Mouse (Mus musculus) E14TG2a.4 (cell line): ENCODE data around the gene 4930590J08Rik.
A peak's percentile ranks its signal among the peaks of the same experiment; 100 is the strongest.

ENCODE experiments used
- H3K27me3 ChIP-seq: 2 replicates; pipeline ENCODE4 v1.6.1; 2014; ENCODE audit warnings: low read length, control low read depth; ENCODE audit not compliant: insufficient read depth
- H3K36me3 ChIP-seq: 2 replicates; pipeline ENCODE4 v1.6.1; 2014; ENCODE audit warnings: low read length, control low read depth; ENCODE audit not compliant: insufficient read depth
- H3K4me1 ChIP-seq: replicated peaks from 2 replicates; pipeline ENCODE4 v1.6.1; 2014; ENCODE audit warnings: low read depth, low read length, control low read depth
- H3K4me3 ChIP-seq: replicated peaks from 2 replicates; pipeline ENCODE4 v1.5.1; 2014; ENCODE audit warnings: mild to moderate bottlenecking, low read length
- H3K9me3 ChIP-seq: 2 replicates; pipeline ENCODE4 v1.6.1; 2014; ENCODE audit warnings: low read length, control low read depth
- CTCF ChIP-seq: conservative IDR thresholded peaks from 2 replicates; pipeline ENCODE4 v1.5.1; 2014; ENCODE audit warnings: low read length
- NANOG ChIP-seq: IDR thresholded peaks from 2 replicates; pipeline ENCODE4 v1.6.1; 2014; ENCODE audit warnings: borderline replicate concordance, low read length, mixed read lengths
- POU5F1 ChIP-seq: IDR thresholded peaks from 2 replicates; pipeline ENCODE4 v1.6.1; 2014; ENCODE audit warnings: low read length, borderline replicate concordance

The 4930590J08Rik gene

GRCm38 (mm10) chr6:91972201-91972646, 69.6 kb downstream of the 4930590J08Rik start:
- H3K27me3 ChIP-seq, result peaks cover 26% of the 10 kb centered on the region
- H3K4me3 ChIP-seq, result peak overlapping the region; percentile 48
- 0 out of 2 replicates have a peak, but pooled peaks cover 6% of the 10 kb centered on the region for H3K9me3 ChIP-seq
- H3K4me1 ChIP-seq, result peaks cover 26% of the 10 kb centered on the region
- H3K36me3 ChIP-seq, result no peaks in the 10 kb centered on the region
- TF ChIP-seq NANOG (no peak), POU5F1 (no peak), CTCF (no peak)

- TF ChIP-seq NANOG, result no peak
- TF ChIP-seq POU5F1, result no peak
- no peak for TF ChIP-seq CTCF
- H3K4me1 ChIP-seq, result peaks cover 36% of the 10 kb centered on the region
Measured at GRCm38 (mm10) chr6:91973972-91974371, 71.4 kb downstream of the 4930590J08Rik start.

GRCm38 (mm10) chr6:91978371-91979300, 76.0 kb downstream of the 4930590J08Rik start, which contains the start of gene Fgd5:
Gene Fgd5 (plus strand): TSS chr6:91978878.
- TF ChIP-seq NANOG, result no peak
- peak; percentile 81; the same call in 1 of the 2 replicates for TF ChIP-seq POU5F1
- TF ChIP-seq CTCF, result no peak

More at GRCm38 (mm10) chr6:91973972-91974371, 71.4 kb downstream of the 4930590J08Rik start:
- 0 out of 2 replicates have a peak, but pooled peaks cover 3% of the 10 kb centered on the region for H3K9me3 ChIP-seq
- H3K36me3 ChIP-seq, result no peaks in the 10 kb centered on the region
- H3K4me3 ChIP-seq, result no peak overlapping the region
- peaks cover 41% of the 10 kb centered on the region for H3K27me3 ChIP-seq

GRCm38 (mm10) chr6:91979301-91979996, 76.8 kb downstream of the 4930590J08Rik start:
- no peaks in the 10 kb centered on the region for H3K9me3 ChIP-seq
- peaks cover 77% of the 10 kb centered on the region for H3K27me3 ChIP-seq
- H3K36me3 ChIP-seq, result no peaks in the 10 kb centered on the region
- no peak for TF ChIP-seq POU5F1
- no peak for TF ChIP-seq NANOG
- no peak for TF ChIP-seq CTCF
- peaks cover 32% of the 10 kb centered on the region for H3K4me1 ChIP-seq
- H3K4me3 ChIP-seq, result peak overlapping the region; percentile 83

More at GRCm38 (mm10) chr6:91978371-91979300, 76.0 kb downstream of the 4930590J08Rik start, which contains the start of gene Fgd5:
- H3K27me3 ChIP-seq, result peaks cover 77% of the 10 kb centered on the region
- no peaks in the 10 kb centered on the region for H3K9me3 ChIP-seq
- H3K4me1 ChIP-seq, result peaks cover 34% of the 10 kb centered on the region
- no peaks in the 10 kb centered on the region for H3K36me3 ChIP-seq
- H3K4me3 ChIP-seq, result peak within 1 kb of the TSS; percentile 83

- Histone ChIP-seq H3K36me3 (no peaks in the 10 kb centered on the region), H3K27me3 (peaks cover 74% of the 10 kb centered on the region), H3K4me3 (peak overlapping the region; percentile 83), H3K4me1 (peaks cover 32% of the 10 kb centered on the region), H3K9me3 (no peaks in the 10 kb centered on the region)
- no peak for TF ChIP-seq NANOG
- no peak for TF ChIP-seq POU5F1
- TF ChIP-seq CTCF, result no peak
Measured at GRCm38 (mm10) chr6:91980011-91980410, 77.4 kb downstream of the 4930590J08Rik start.

- no peak overlapping the region for H3K4me3 ChIP-seq
- no peaks in the 10 kb centered on the region for H3K9me3 ChIP-seq
- H3K36me3 ChIP-seq, result peaks cover 13% of the 10 kb centered on the region
- TF ChIP-seq POU5F1, result no peak
- TF ChIP-seq NANOG, result no peak
- no peak for TF ChIP-seq CTCF
- H3K27me3 ChIP-seq, result peaks cover 11% of the 10 kb centered on the region; the same call in 1 of the 2 replicates
- 0 out of 2 replicates have a peak, but pooled peaks cover 4% of the 10 kb centered on the region for H3K4me1 ChIP-seq
Measured at GRCm38 (mm10) chr6:91990101-91990500, 87.5 kb downstream of the 4930590J08Rik start.

GRCm38 (mm10) chr6:91992823-91993222, 90.2 kb downstream of the 4930590J08Rik start:
- Histone ChIP-seq H3K27me3 (0 out of 2 replicates have a peak, but pooled peaks cover 6% of the 10 kb centered on the region), H3K9me3 (no peaks in the 10 kb centered on the region), H3K4me1 (0 out of 2 replicates have a peak, but pooled peaks cover 4% of the 10 kb centered on the region), H3K4me3 (no peak overlapping the region), H3K36me3 (peaks cover 4% of the 10 kb centered on the region; the same call in 1 of the 2 replicates)
- TF ChIP-seq POU5F1 (no peak), NANOG (no peak), CTCF (no peak)
